Mouse (Mus musculus) liver, embryonic 15.5 days (tissue): ENCODE data around the gene Smg1. TPM values are rescaled to one million over a fixed set of nuclear protein-coding genes. Genes with fewer than 3 reads are reported as not detected.

Experiments
- ATAC-seq: fragments of 200-750 bp; cut with Nextera tagmentation; 2 replicates; pipeline ENCODE4 v1.8.0; 2017; ENCODE audit warnings: moderate number of reproducible peaks, mild to moderate bottlenecking, moderate library complexity; ENCODE audit not compliant: insufficient read depth
- H3K27ac ChIP-seq: fragments of 300-500 bp; sonication (generic); replicated peaks from 2 replicates; pipeline ENCODE4 v1.5.1; 2015; ENCODE audit warnings: mild to moderate bottlenecking, inconsistent platforms
- H3K27me3 ChIP-seq: fragments of 300-500 bp; sonication (generic); 2 replicates; pipeline ENCODE4 v1.6.1; 2015; ENCODE audit warnings: mild to moderate bottlenecking, inconsistent platforms
- H3K36me3 ChIP-seq: fragments of 300-500 bp; sonication (generic); replicated peaks from 2 replicates; pipeline ENCODE4 v1.6.1; 2015; ENCODE audit warnings: moderate library complexity, mild to moderate bottlenecking, inconsistent platforms
- H3K4me1 ChIP-seq: fragments of 300-500 bp; sonication (generic); replicated peaks from 2 replicates; pipeline ENCODE4 v1.6.1; 2015; ENCODE audit warnings: inconsistent platforms
- H3K4me2 ChIP-seq: fragments of 300-500 bp; sonication (generic); 2 replicates; pipeline ENCODE4 v1.6.1; 2015; ENCODE audit warnings: moderate library complexity, mild to moderate bottlenecking, inconsistent platforms
- H3K4me3 ChIP-seq: fragments of 300-500 bp; sonication (generic); replicated peaks from 2 replicates; pipeline ENCODE4 v1.5.1; 2015; ENCODE audit warnings: mild to moderate bottlenecking, inconsistent platforms
- H3K9ac ChIP-seq: fragments of 300-500 bp; sonication (generic); 2 replicates; pipeline ENCODE4 v1.6.1; 2015; ENCODE audit warnings: moderate library complexity, mild to moderate bottlenecking, inconsistent platforms
- H3K9me3 ChIP-seq: fragments of 300-500 bp; sonication (generic); replicated peaks from 2 replicates; pipeline ENCODE4 v1.6.1; 2016; ENCODE audit warnings: inconsistent platforms
- WGBS: fragments of 180-500 bp; shearing (Covaris S2); methylation state at CpG from one replicate; pipeline ENCODE4 v1.1.7; 2015; ENCODE audit warnings: mixed read lengths; ENCODE audit not compliant: insufficient replicate concordance; 5-methylcytosine and 5-hydroxymethylcytosine counted together
- polyA plus RNA-seq: library from polyadenylated mRNA; unstranded; fragments of >200 nt; fragmentation: Nextera tagmentation; extraction: Ambion mirVana; gene quantifications from 2 replicates; pipeline ENCODE4 v1.2.1, GENCODE M21; 2015

Smg1 gene
- polyA plus RNA-seq, 1 experiment from 2014 or later: 6.0 TPM

- Histone ChIP-seq H3K4me1 (peaks cover 53% of the 10 kb centered on the region), H3K4me2 (no peak overlapping the region), H3K4me3 (no peak overlapping the region), H3K27me3 (no peaks in the 10 kb centered on the region), H3K9ac (no peak overlapping the region), H3K36me3 (peaks cover 71% of the 10 kb centered on the region), H3K27ac (peak overlapping the region; percentile 31; the same call in 1 of the 2 replicates), H3K9me3 (no peaks in the 10 kb centered on the region)
- ATAC-seq: no peak
- WGBS: 62% methylated on average over 2 of the region's 2 CpGs
Measured at GRCm38 (mm10) chr7:118119142-118119541, 124.3 kb downstream of the Smg1 start.

GRCm38 (mm10) chr7:118118426-118118825 lies 125.0 kb downstream of the Smg1 start:
- Histone ChIP-seq H3K4me1 (peaks cover 60% of the 10 kb centered on the region), H3K9ac (no peak overlapping the region), H3K9me3 (no peaks in the 10 kb centered on the region), H3K36me3 (peaks cover 71% of the 10 kb centered on the region), H3K4me2 (no peak overlapping the region), H3K4me3 (no peak overlapping the region), H3K27ac (peak overlapping the region; percentile 85), H3K27me3 (no peaks in the 10 kb centered on the region)
- 49% methylated on average over 3 of the region's 3 CpGs for WGBS
- no peak for ATAC-seq

GRCm38 (mm10) chr7:118117539-118118210 lies 125.8 kb downstream of the Smg1 start:
- Histone ChIP-seq H3K9me3 (no peaks in the 10 kb centered on the region), H3K27ac (peak overlapping the region; percentile 85), H3K36me3 (peaks cover 71% of the 10 kb centered on the region), H3K4me1 (peaks cover 64% of the 10 kb centered on the region), H3K9ac (no peak overlapping the region), H3K4me3 (no peak overlapping the region), H3K27me3 (no peaks in the 10 kb centered on the region), H3K4me2 (no peak overlapping the region)
- no peak for ATAC-seq
- 47% methylated on average over 4 of the region's 4 CpGs for WGBS

GRCm38 (mm10) chr7:118116787-118117538 lies 126.5 kb downstream of the Smg1 start:
- no peaks in the 10 kb centered on the region for H3K27me3 ChIP-seq
- ATAC-seq: no peak
- H3K27ac ChIP-seq: peak overlapping the region; percentile 85
- WGBS: 16% methylated on average over 8 of the region's 8 CpGs
- peaks cover 67% of the 10 kb centered on the region for H3K4me1 ChIP-seq
- no peaks in the 10 kb centered on the region for H3K9me3 ChIP-seq
- no peak overlapping the region for H3K9ac ChIP-seq
- peak overlapping the region; percentile 85 for H3K4me2 ChIP-seq
- peak overlapping the region; percentile 81 for H3K4me3 ChIP-seq
- peaks cover 71% of the 10 kb centered on the region for H3K36me3 ChIP-seq

- no peaks in the 10 kb centered on the region for H3K9me3 ChIP-seq
- H3K4me2 ChIP-seq: peak within 1 kb of the TSS; percentile 85
- WGBS: under 1% methylated on average over 40 of the region's 40 CpGs
- peak within 1 kb of the TSS; percentile 85 for H3K27ac ChIP-seq
- H3K27me3 ChIP-seq: no peaks in the 10 kb centered on the region
- peak within 1 kb of the TSS; percentile 87 for H3K9ac ChIP-seq
- peaks cover 71% of the 10 kb centered on the region for H3K36me3 ChIP-seq
- H3K4me3 ChIP-seq: peak within 1 kb of the TSS; percentile 81
- peaks cover 76% of the 10 kb centered on the region for H3K4me1 ChIP-seq
- peak; percentile 78 for ATAC-seq
Measured at GRCm38 (mm10) chr7:118115877-118116568, 127.4 kb downstream of the Smg1 start, which contains the start of gene Rps15a. Gene Rps15a (minus strand): TSS chr7:118116188.

- Histone ChIP-seq H3K9me3 (no peaks in the 10 kb centered on the region), H3K27me3 (no peaks in the 10 kb centered on the region), H3K9ac (peak overlapping the region; percentile 87), H3K4me2 (peak overlapping the region; percentile 85), H3K27ac (peak overlapping the region; percentile 81), H3K4me1 (peaks cover 82% of the 10 kb centered on the region), H3K4me3 (peak overlapping the region; percentile 81), H3K36me3 (peaks cover 71% of the 10 kb centered on the region)
- WGBS: under 1% methylated on average over 20 of the region's 20 CpGs
- ATAC-seq: peak; percentile 48
Measured at GRCm38 (mm10) chr7:118115533-118115876, 128.0 kb downstream of the Smg1 start.

- Histone ChIP-seq H3K4me1 (peaks cover 77% of the 10 kb centered on the region), H3K27me3 (no peaks in the 10 kb centered on the region), H3K27ac (peak overlapping the region; percentile 30; the same call in 1 of the 2 replicates), H3K9ac (peak overlapping the region; percentile 87), H3K36me3 (peaks cover 71% of the 10 kb centered on the region), H3K4me3 (peak overlapping the region; percentile 81), H3K4me2 (peak overlapping the region; percentile 85), H3K9me3 (no peaks in the 10 kb centered on the region)
- ATAC-seq: no peak
- WGBS: 41% methylated on average over 5 of the region's 5 CpGs
Measured at GRCm38 (mm10) chr7:118113541-118114297, 129.8 kb downstream of the Smg1 start.

- H3K9ac ChIP-seq: no peak overlapping the region
Measured at GRCm38 (mm10) chr7:118111128-118111527, 132.3 kb downstream of the Smg1 start.

GRCm38 (mm10) chr7:118107671-118108070 lies 135.8 kb downstream of the Smg1 start:
- WGBS: 74% methylated on average over 1 of the region's 1 CpGs
- no peak overlapping the region for H3K4me3 ChIP-seq
- H3K9me3 ChIP-seq: no peaks in the 10 kb centered on the region
- H3K4me1 ChIP-seq: peaks cover 83% of the 10 kb centered on the region
- ATAC-seq: no peak
- peak overlapping the region; percentile 43; the same call in 1 of the 2 replicates for H3K27ac ChIP-seq
- H3K36me3 ChIP-seq: peaks cover 87% of the 10 kb centered on the region
- H3K27me3 ChIP-seq: no peaks in the 10 kb centered on the region
- H3K4me2 ChIP-seq: no peak overlapping the region
- H3K9ac ChIP-seq: no peak overlapping the region

More at GRCm38 (mm10) chr7:118111128-118111527, 132.3 kb downstream of the Smg1 start:
- Histone ChIP-seq H3K36me3 (peaks cover 86% of the 10 kb centered on the region), H3K27ac (no peak overlapping the region), H3K4me3 (peak overlapping the region; percentile 81; the same call in 1 of the 2 replicates), H3K27me3 (no peaks in the 10 kb centered on the region), H3K4me2 (peak overlapping the region; percentile 85), H3K9me3 (no peaks in the 10 kb centered on the region), H3K4me1 (peaks cover 72% of the 10 kb centered on the region)
- no peak for ATAC-seq
- WGBS: 50% methylated on average over 3 of the region's 3 CpGs

- WGBS: 66% methylated on average over 5 of the region's 5 CpGs
- no peak overlapping the region for H3K4me3 ChIP-seq
- H3K27me3 ChIP-seq: no peaks in the 10 kb centered on the region
- H3K4me1 ChIP-seq: peaks cover 59% of the 10 kb centered on the region
- peaks cover 56% of the 10 kb centered on the region for H3K36me3 ChIP-seq
- ATAC-seq: peak; percentile 61
- peak overlapping the region; percentile 73 for H3K27ac ChIP-seq
- H3K9ac ChIP-seq: no peak overlapping the region
- no peaks in the 10 kb centered on the region for H3K9me3 ChIP-seq
- 0 out of 2 replicates have a peak overlapping the region, but pooled peaks have one; percentile 4 for H3K4me2 ChIP-seq
Measured at GRCm38 (mm10) chr7:118104458-118105052, 138.9 kb downstream of the Smg1 start.
